ENCODE assay signal across 8 mouse cellular contexts in the genomic region with DNA sequence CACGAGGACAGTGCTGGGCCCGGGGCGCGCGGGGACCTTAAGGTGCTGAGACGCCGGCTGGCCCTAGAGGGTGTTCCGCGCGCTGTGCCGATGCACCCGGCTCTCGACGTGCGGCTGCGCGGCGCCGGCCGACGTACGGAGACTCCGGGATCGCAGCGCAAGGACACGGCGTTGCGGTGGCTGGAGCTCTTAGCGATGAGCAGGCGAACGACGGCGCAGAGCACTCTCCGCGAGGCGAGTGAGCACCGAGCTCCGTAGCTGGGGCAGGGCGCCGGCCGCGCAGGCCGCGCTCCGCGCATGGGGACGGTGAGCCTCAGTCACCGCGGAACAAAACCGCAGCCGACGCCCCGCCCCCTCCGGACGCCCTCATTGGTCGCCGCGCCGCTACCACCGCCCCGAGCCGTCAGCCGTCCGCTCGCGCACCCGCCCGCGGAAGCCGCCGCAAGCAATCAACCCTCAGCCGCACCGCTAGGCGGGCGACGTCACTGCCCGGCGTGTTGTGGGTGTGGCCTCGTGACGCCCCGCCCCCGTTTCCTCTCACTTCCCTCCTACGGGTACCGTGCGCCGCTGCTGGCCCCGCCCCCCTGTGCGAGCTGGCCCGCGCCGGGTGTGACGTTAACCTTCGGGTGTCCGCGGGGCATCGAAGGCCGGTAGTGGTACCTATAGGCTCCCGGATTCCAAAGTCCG. TPM values are rescaled to one million over a fixed set of nuclear protein-coding genes. Genes with fewer than 3 reads are reported as not detected.
DNase-seq lines count a peak whose midpoint lies in the region; ATAC-seq and TF ChIP-seq lines count a peak whose summit lies in the region.

TSS of gene Fam53a (minus strand) at position 335 of the 687 bp plus-strand sequence.
TSS of gene Gm9903 (plus strand) at position 625 of the 687 bp plus-strand sequence.

- no peaks in the 10 kb centered on the region for H3K27me3 ChIP-seq in embryonic facial prominence, embryonic 15.5 days
- H3K27me3 ChIP-seq in kidney, embryonic 14.5 days (ENCODE audit: control insufficient read depth, insufficient read depth, low read length), result no peaks in the 10 kb centered on the region
- H3K27me3 ChIP-seq in limb, embryonic 15.5 days, result no peaks in the 10 kb centered on the region
- no peaks in the 10 kb centered on the region for H3K27me3 ChIP-seq in midbrain, postnatal 0 days (ENCODE audit: insufficient read depth, low read length)

- H3K27ac ChIP-seq in bone marrow macrophage, adult 2 months (ENCODE audit: insufficient read depth, low read depth, low read length), result peak within 1 kb of the TSS; percentile 75
- peak within 1 kb of the TSS; percentile 90 for H3K27ac ChIP-seq in embryonic facial prominence, embryonic 15.5 days (replicated peaks)
- H3K27ac ChIP-seq in kidney, embryonic 14.5 days (ENCODE audit: low read depth, low read length), result peak within 1 kb of the TSS; percentile 88
- H3K27ac ChIP-seq in limb, embryonic 15.5 days, result peak within 1 kb of the TSS; percentile 92
- peak within 1 kb of the TSS; percentile 71 for H3K27ac ChIP-seq in midbrain, postnatal 0 days (ENCODE audit: low read depth, low read length)

- peak within 1 kb of the TSS; percentile 82 for H3K4me3 ChIP-seq in bone marrow macrophage, adult 2 months (ENCODE audit: insufficient read depth, low read length)
- H3K4me3 ChIP-seq in embryonic facial prominence, embryonic 15.5 days (replicated peaks), result peak within 1 kb of the TSS; percentile 67
- H3K4me3 ChIP-seq in kidney, embryonic 14.5 days (ENCODE audit: low read length), result peak within 1 kb of the TSS; percentile 95
- H3K4me3 ChIP-seq in limb, embryonic 15.5 days, result peak within 1 kb of the TSS; percentile 87
- H3K4me3 ChIP-seq in midbrain, postnatal 0 days (ENCODE audit: low read depth, low read length), result peak within 1 kb of the TSS; percentile 81

- H3K4me2 ChIP-seq in embryonic facial prominence, embryonic 15.5 days (replicated peaks), result peak within 1 kb of the TSS; percentile 70
- peak within 1 kb of the TSS; percentile 72 for H3K4me2 ChIP-seq in kidney, embryonic 14.5 days (replicated peaks; ENCODE audit: low read depth, low read length)
- peak within 1 kb of the TSS; percentile 84 for H3K4me2 ChIP-seq in limb, embryonic 15.5 days
- H3K4me2 ChIP-seq in midbrain, postnatal 0 days (ENCODE audit: low read depth, low read length, poor library complexity, severe bottlenecking), result peak within 1 kb of the TSS; percentile 91

- H3K9me3 ChIP-seq in embryonic facial prominence, embryonic 15.5 days (replicated peaks), result no peaks in the 10 kb centered on the region
- H3K9me3 ChIP-seq in kidney, embryonic 14.5 days (ENCODE audit: control insufficient read depth, low read length), result no peaks in the 10 kb centered on the region
- no peaks in the 10 kb centered on the region for H3K9me3 ChIP-seq in limb, embryonic 15.5 days
- no peaks in the 10 kb centered on the region for H3K9me3 ChIP-seq in midbrain, postnatal 0 days (ENCODE audit: low read length)

- peak within 1 kb of the TSS; percentile 57 for H3K9ac ChIP-seq in embryonic facial prominence, embryonic 15.5 days
- H3K9ac ChIP-seq in kidney, embryonic 14.5 days (ENCODE audit: low read depth, low read length), result peak within 1 kb of the TSS; percentile 78
- peak within 1 kb of the TSS; percentile 87 for H3K9ac ChIP-seq in limb, embryonic 15.5 days
- peak within 1 kb of the TSS; percentile 74 for H3K9ac ChIP-seq in midbrain, postnatal 0 days (replicated peaks; ENCODE audit: low read length, poor library complexity, severe bottlenecking)

- no peak for TF ChIP-seq POLR2A in bone marrow macrophage, adult 2 months (IDR thresholded peaks at IDR 0.05; ENCODE audit: borderline replicate concordance, low read depth, low read length)

- peak; percentile 96 for ATAC-seq in embryonic facial prominence, embryonic 15.5 days (ENCODE audit: insufficient number of reproducible peaks, low FRiP score, low TSS enrichment, low read depth)
- peak; percentile 95 for ATAC-seq in kidney, embryonic 14.5 days (ENCODE audit: low FRiP score, low TSS enrichment)
- ATAC-seq in limb, embryonic 15.5 days (ENCODE audit: insufficient number of reproducible peaks, low FRiP score, low TSS enrichment, low read depth), result peak; percentile 95
- ATAC-seq in midbrain, postnatal 0 days (ENCODE audit: low FRiP score), result peak; percentile 94

- no peaks in the 10 kb centered on the region for H3K36me3 ChIP-seq in embryonic facial prominence, embryonic 15.5 days
- H3K36me3 ChIP-seq in kidney, embryonic 14.5 days (ENCODE audit: control insufficient read depth, insufficient read depth, low read length), result no peaks in the 10 kb centered on the region
- no peaks in the 10 kb centered on the region for H3K36me3 ChIP-seq in limb, embryonic 15.5 days
- H3K36me3 ChIP-seq in midbrain, postnatal 0 days (ENCODE audit: insufficient read depth, low read length), result no peaks in the 10 kb centered on the region

- DNase-seq in B cell, adult 2 months, result peak; percentile 100
- DNase-seq in heart, adult 9 months (ENCODE audit: low spot score in 2 of 2), result peak; percentile 99 to 100
- DNase-seq in midbrain, postnatal 0 days (ENCODE audit: low spot score), result peak; percentile 96
- peak; percentile 100 for DNase-seq in spleen, postnatal 10 days (ENCODE audit: low spot score in 2 of 2)

- TF ChIP-seq CTCF in bone marrow macrophage, adult 2 months (IDR thresholded peaks at IDR 0.05; ENCODE audit: low read depth, low read length), result no peak
- TF ChIP-seq CTCF in midbrain, postnatal 0 days (IDR thresholded peaks at IDR 0.05), result peak; percentile 43

- H3K4me1 ChIP-seq in bone marrow macrophage, adult 2 months (ENCODE audit: control insufficient read depth, insufficient read depth, low read length), result peaks cover 15% of the 10 kb centered on the region
- H3K4me1 ChIP-seq in embryonic facial prominence, embryonic 15.5 days, result peaks cover 16% of the 10 kb centered on the region
- peaks cover 7% of the 10 kb centered on the region for H3K4me1 ChIP-seq in kidney, embryonic 14.5 days (ENCODE audit: control insufficient read depth, insufficient read depth, low read length)
- peaks cover 20% of the 10 kb centered on the region for H3K4me1 ChIP-seq in limb, embryonic 15.5 days
- H3K4me1 ChIP-seq in midbrain, postnatal 0 days (ENCODE audit: insufficient read depth, low read length), result peaks cover 5% of the 10 kb centered on the region; the same call in 1 of the 2 replicates

- under 1% methylated on average over 92 of the region's 99 CpGs for WGBS in embryonic facial prominence, embryonic 15.5 days
- under 1% methylated on average over 86 of the region's 99 CpGs for WGBS in kidney, embryonic 14.5 days
- under 1% methylated on average over 87 of the region's 99 CpGs for WGBS in limb, embryonic 15.5 days
- WGBS in midbrain, postnatal 0 days, result under 1% methylated on average over 85 of the region's 99 CpGs

RNA-seq across cellular contexts. Expression of gene Fam53a, which starts in this region (rescaled TPM):
- polyA plus RNA-seq in bone marrow macrophage, adult 2 months (2012; ENCODE audit: insufficient read depth, insufficient read length, missing spikeins), result 16.0 and 17.8 TPM in 2 replicates
- polyA plus RNA-seq in embryonic facial prominence, embryonic 15.5 days (2015; fragmentation: Nextera tagmentation; extraction: Ambion mirVana), result 67.8 and 69.4 TPM in 2 replicates
- polyA plus RNA-seq in kidney, embryonic 14.5 days (2014; fragmentation: Nextera tagmentation; extraction: Ambion mirVana), result 69.4 and 70.3 TPM in 2 replicates
- 62.5 and 69.1 TPM in 2 replicates for polyA plus RNA-seq in limb, embryonic 15.5 days (2015; fragmentation: Nextera tagmentation; extraction: Ambion mirVana)
- total RNA-seq in midbrain, postnatal 0 days (2014; rRNA removed), result 29.1 and 41.2 TPM in 2 replicates
- 27.3 and 28.0 TPM in 2 replicates for polyA plus RNA-seq in midbrain, postnatal 0 days (2015; fragmentation: Nextera tagmentation; extraction: Ambion mirVana)

RNA-seq across cellular contexts. Expression of gene Gm9903, which starts in this region (rescaled TPM):
- 0.61 TPM in 1 of 2 replicates, not detected in the other for polyA plus RNA-seq in bone marrow macrophage, adult 2 months (2012; ENCODE audit: insufficient read depth, insufficient read length, missing spikeins)
- 0.36 and 0.43 TPM in 2 replicates for polyA plus RNA-seq in embryonic facial prominence, embryonic 15.5 days (2015; fragmentation: Nextera tagmentation; extraction: Ambion mirVana)
- polyA plus RNA-seq in kidney, embryonic 14.5 days (2014; fragmentation: Nextera tagmentation; extraction: Ambion mirVana), result 0.57 and 1.0 TPM in 2 replicates
- 0.29 and 0.35 TPM in 2 replicates for polyA plus RNA-seq in limb, embryonic 15.5 days (2015; fragmentation: Nextera tagmentation; extraction: Ambion mirVana)
- total RNA-seq in midbrain, postnatal 0 days (2014; rRNA removed), result 1.2 TPM in 1 of 2 replicates, not detected in the other
- 0.31 and 0.53 TPM in 2 replicates for polyA plus RNA-seq in midbrain, postnatal 0 days (2015; fragmentation: Nextera tagmentation; extraction: Ambion mirVana)

Comparison
In these comparisons a context has a peak if more than half of its experiments do, and no peak if none do; other contexts are left out.
1. Peak in every context shown above with its lines: DNase-seq, ATAC-seq, H3K4me3 ChIP-seq and H3K27ac ChIP-seq.